Mouse (Mus musculus): ENCODE results near the gene Btnl1. TPM values are rescaled to one million over a fixed set of nuclear protein-coding genes. Genes with fewer than 3 reads are reported as not detected.

Btnl1 gene
- polyA plus RNA-seq, 1 experiment from 2014 or later: not detected

- peaks cover 24% of the 10 kb centered on the region for H3K27me3 ChIP-seq (replicated peaks; ENCODE audit: low read depth, poor library complexity, severe bottlenecking)
- 0 out of 2 replicates have a peak, but pooled peaks cover 2% of the 10 kb centered on the region for H3K9me3 ChIP-seq
- H3K4me3 ChIP-seq: peak overlapping the region; percentile 54
- 71% methylated on average over 7 of the region's 7 CpGs for WGBS
- H3K4me1 ChIP-seq: peaks cover 6% of the 10 kb centered on the region; the same call in 1 of the 2 replicates
- DNase-seq (ENCODE audit: low spot score): no peak
- H3K27ac ChIP-seq (replicated peaks): no peak overlapping the region
- H3K36me3 ChIP-seq (replicated peaks): no peaks in the 10 kb centered on the region
Measured at GRCm38 (mm10) chr17:34391507-34391906, 14.6 kb downstream of the Btnl1 start.

DNA sequence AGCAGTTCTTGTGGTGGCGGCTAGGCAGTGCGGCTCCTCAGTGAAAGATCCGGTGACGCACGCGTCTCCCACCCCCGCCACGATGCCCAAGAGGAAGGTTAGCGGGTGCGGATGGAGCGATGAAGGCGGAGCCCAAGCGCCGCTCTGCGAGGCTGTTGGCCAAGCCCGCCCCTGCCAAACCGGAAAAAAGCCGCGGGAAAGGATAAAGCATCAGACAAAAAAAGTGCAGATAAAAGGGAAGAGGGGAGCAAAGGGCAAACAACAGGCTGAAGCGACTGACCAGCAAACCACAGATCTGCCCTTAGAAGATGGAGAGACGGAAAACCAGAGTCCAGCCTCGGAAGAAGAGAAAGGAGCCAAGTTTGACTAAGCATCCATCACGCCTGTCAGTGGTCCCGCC lies 15.4 kb downstream of the Btnl1 start:
- Histone ChIP-seq H3K27me3 (replicated peaks; ENCODE audit: low read depth, poor library complexity, severe bottlenecking) (peaks cover 24% of the 10 kb centered on the region), H3K27ac (replicated peaks) (no peak overlapping the region), H3K36me3 (replicated peaks) (no peaks in the 10 kb centered on the region), H3K4me3 (peak overlapping the region; percentile 54), H3K4me1 (peaks cover 6% of the 10 kb centered on the region; the same call in 1 of the 2 replicates), H3K9me3 (0 out of 2 replicates have a peak, but pooled peaks cover 2% of the 10 kb centered on the region)
- peak; percentile 67 for DNase-seq (ENCODE audit: low spot score)
- WGBS: 5% methylated on average over 24 of the region's 24 CpGs

- H3K4me1 ChIP-seq: peaks cover 5% of the 10 kb centered on the region
- no peak overlapping the region for H3K27ac ChIP-seq (replicated peaks)
- DNase-seq (ENCODE audit: low spot score): no peak
- no peaks in the 10 kb centered on the region for H3K36me3 ChIP-seq (replicated peaks)
- 0 out of 2 replicates have a peak, but pooled peaks cover 2% of the 10 kb centered on the region for H3K9me3 ChIP-seq
- no peak overlapping the region for H3K4me3 ChIP-seq
- 71% methylated on average over 5 of the region's 5 CpGs for WGBS
- peaks cover 16% of the 10 kb centered on the region for H3K27me3 ChIP-seq (replicated peaks; ENCODE audit: low read depth, poor library complexity, severe bottlenecking)
Measured at GRCm38 (mm10) chr17:34397357-34397756, 20.4 kb downstream of the Btnl1 start.

DNA sequence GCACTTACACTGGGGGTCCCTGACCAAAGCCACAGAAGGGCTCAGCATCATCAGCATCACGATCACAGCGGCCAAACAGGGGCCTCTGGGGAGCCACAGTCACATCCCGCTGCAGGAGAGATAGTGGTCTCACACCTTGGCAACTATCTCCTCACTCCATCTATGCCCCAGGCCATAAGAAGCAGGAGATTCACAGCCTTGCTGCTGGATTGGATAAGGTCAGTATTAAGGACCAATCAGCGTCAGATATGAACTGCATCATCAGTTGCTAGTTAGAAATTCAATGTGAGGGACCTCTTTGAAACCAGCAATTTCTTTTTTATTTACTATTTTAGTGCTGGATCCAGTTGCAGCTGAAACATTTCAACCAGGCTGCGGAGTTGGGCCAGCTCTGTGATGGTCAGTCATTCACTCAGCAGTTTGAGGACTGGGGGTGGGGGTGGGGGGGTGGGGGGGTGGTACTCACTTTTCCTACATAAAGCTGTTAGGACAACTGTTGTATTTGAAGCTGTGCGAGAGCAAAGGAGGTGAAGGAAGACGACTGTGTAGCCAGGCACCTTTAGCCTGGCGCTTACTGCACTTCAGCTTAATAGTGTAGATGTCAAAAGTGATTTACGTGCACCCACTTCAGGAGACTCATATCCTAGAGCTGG lies 21.3 kb downstream of the Btnl1 start:
- Histone ChIP-seq H3K4me3 (peak overlapping the region; percentile 71), H3K27ac (replicated peaks) (peak overlapping the region; percentile 93; the same call in 1 of the 2 replicates), H3K9me3 (0 out of 2 replicates have a peak, but pooled peaks cover 2% of the 10 kb centered on the region), H3K4me1 (peaks cover 5% of the 10 kb centered on the region; the same call in 1 of the 2 replicates), H3K27me3 (replicated peaks; ENCODE audit: low read depth, poor library complexity, severe bottlenecking) (peaks cover 12% of the 10 kb centered on the region), H3K36me3 (replicated peaks) (no peaks in the 10 kb centered on the region)
- DNase-seq (ENCODE audit: low spot score): peak; percentile 37
- 11% methylated on average over 9 of the region's 9 CpGs for WGBS

DNA sequence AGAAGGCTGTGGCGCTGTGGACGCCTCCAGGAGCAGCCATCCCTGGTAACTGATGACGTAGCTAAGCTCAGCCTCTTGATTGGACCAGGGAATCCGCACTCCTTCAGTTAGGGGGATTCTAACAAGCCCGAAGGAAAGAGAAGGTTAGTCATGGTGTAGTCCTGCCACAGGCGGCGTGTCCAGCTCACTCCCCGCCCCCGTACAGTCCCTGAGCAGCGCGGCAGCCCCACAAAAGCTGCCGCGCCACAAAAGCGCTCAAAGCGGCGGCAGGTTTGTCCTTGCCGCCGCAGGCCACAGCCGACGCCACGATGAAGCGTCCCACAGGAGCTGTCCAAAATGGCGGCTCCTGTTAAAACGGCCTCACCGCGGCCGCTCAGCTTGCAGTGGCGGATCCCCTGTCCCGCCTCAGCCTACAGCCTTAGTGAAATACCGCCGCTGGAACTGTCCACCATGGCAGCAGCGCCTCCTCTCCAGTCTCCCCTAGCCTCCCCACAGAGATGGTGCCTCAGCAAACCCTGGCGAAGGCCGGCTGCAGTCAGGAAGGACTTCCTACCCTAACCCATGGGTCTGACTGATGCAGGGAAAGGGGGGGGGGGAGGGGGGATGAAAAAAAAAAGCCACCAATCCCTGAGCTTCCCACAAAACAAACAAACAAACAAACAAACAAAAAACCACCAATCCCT lies 21.9 kb downstream of the Btnl1 start, which contains the start of gene BC051142:
TSS of gene BC051142 (plus strand) at position 110 of the 683 bp plus-strand sequence.
- H3K27me3 ChIP-seq (replicated peaks; ENCODE audit: low read depth, poor library complexity, severe bottlenecking): peaks cover 11% of the 10 kb centered on the region
- WGBS: 6% methylated on average over 34 of the region's 34 CpGs
- H3K4me1 ChIP-seq: peaks cover 5% of the 10 kb centered on the region; the same call in 1 of the 2 replicates
- no peaks in the 10 kb centered on the region for H3K36me3 ChIP-seq (replicated peaks)
- peak; percentile 82 for DNase-seq (ENCODE audit: low spot score)
- H3K4me3 ChIP-seq: peak within 1 kb of the TSS; percentile 71
- peak within 1 kb of the TSS; percentile 93 for H3K27ac ChIP-seq (replicated peaks)
- no peaks in the 10 kb centered on the region for H3K9me3 ChIP-seq

GRCm38 (mm10) chr17:34399394-34399715 lies 22.4 kb downstream of the Btnl1 start:
- no peak for DNase-seq (ENCODE audit: low spot score)
- Histone ChIP-seq H3K9me3 (no peaks in the 10 kb centered on the region), H3K4me3 (peak overlapping the region; percentile 71), H3K27me3 (replicated peaks; ENCODE audit: low read depth, poor library complexity, severe bottlenecking) (peaks cover 11% of the 10 kb centered on the region), H3K36me3 (replicated peaks) (no peaks in the 10 kb centered on the region), H3K4me1 (peaks cover 5% of the 10 kb centered on the region; the same call in 1 of the 2 replicates), H3K27ac (replicated peaks) (peak overlapping the region; percentile 93)
- 50% methylated on average over 4 of the region's 4 CpGs for WGBS

- WGBS: 26% methylated on average over 6 of the region's 6 CpGs
- H3K9me3 ChIP-seq: no peaks in the 10 kb centered on the region
- H3K27ac ChIP-seq (replicated peaks): no peak overlapping the region
- H3K36me3 ChIP-seq (replicated peaks): no peaks in the 10 kb centered on the region
- no peaks in the 10 kb centered on the region for H3K4me1 ChIP-seq
- peak; percentile 68 for DNase-seq (ENCODE audit: low spot score)
- H3K4me3 ChIP-seq: no peak overlapping the region
- 0 out of 2 replicates have a peak, but pooled peaks cover 12% of the 10 kb centered on the region for H3K27me3 ChIP-seq (replicated peaks; ENCODE audit: low read depth, poor library complexity, severe bottlenecking)
Measured at GRCm38 (mm10) chr17:34411117-34411516, 34.2 kb downstream of the Btnl1 start.

DNA sequence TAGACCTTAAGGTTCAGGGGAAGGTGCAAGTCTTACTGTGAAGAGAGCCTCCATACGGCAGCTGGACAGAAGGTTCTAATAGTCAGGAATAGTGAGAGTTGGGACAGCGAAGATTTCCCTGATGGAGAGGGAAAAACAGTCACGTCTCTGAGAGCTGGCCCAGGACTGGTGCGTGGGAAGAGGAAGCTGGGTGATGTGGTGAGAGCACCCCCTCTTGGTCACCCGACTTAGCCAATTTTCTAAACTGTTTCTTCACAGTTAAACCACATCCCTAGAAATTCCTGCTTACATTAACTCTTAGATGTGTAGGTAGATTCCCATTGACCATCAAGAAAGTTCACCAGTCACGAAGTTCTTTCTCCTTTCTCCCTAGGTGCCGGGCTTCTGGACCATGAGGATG lies 43.1 kb downstream of the Btnl1 start:
- H3K4me3 ChIP-seq: no peak overlapping the region
- no peaks in the 10 kb centered on the region for H3K4me1 ChIP-seq
- no peaks in the 10 kb centered on the region for H3K9me3 ChIP-seq
- H3K27me3 ChIP-seq (replicated peaks; ENCODE audit: low read depth, poor library complexity, severe bottlenecking): no peaks in the 10 kb centered on the region
- no peak overlapping the region for H3K27ac ChIP-seq (replicated peaks)
- no peaks in the 10 kb centered on the region for H3K36me3 ChIP-seq (replicated peaks)
- no peak for DNase-seq (ENCODE audit: low spot score)
- 74% methylated on average over 7 of the region's 7 CpGs for WGBS

DNA sequence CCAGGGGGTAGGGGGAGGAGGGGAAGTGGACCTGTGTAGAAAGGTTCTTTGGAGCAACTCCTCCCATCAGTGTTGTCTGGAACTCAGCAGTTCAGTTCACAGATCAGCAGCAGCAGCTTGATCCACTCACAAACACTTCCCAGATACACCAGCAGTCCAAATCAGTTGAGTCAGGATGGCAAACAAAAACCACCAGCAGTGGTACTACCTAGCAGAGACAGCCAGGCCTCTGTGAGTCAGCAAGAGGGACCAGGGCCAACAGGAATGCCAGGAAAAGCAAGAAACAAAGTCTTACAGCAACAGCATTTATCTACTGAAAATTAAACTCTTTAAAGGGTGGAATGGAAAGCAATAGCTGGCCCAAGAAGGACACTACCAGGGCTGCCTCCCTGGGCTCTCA lies 50.7 kb downstream of the Btnl1 start:
- Histone ChIP-seq H3K4me1 (no peaks in the 10 kb centered on the region), H3K4me3 (no peak overlapping the region), H3K27ac (replicated peaks) (no peak overlapping the region), H3K36me3 (replicated peaks) (no peaks in the 10 kb centered on the region), H3K9me3 (no peaks in the 10 kb centered on the region), H3K27me3 (replicated peaks; ENCODE audit: low read depth, poor library complexity, severe bottlenecking) (no peaks in the 10 kb centered on the region)
- DNase-seq (ENCODE audit: low spot score): no peak

Other genes starting within 250 kb of the Btnl1 start
- 0.17 and 0.28 TPM in 2 replicates for gene H2-DMb2, start 233.8 kb upstream of the Btnl1 start, polyA plus RNA-seq (2016; fragmentation: Nextera tagmentation; extraction: Ambion mirVana)
- gene H2-DMb1, start 224.1 kb upstream of the Btnl1 start, polyA plus RNA-seq (2016; fragmentation: Nextera tagmentation; extraction: Ambion mirVana): 0.52 and 0.55 TPM in 2 replicates
- gene Tap1, start 189.6 kb upstream of the Btnl1 start, polyA plus RNA-seq (2016; fragmentation: Nextera tagmentation; extraction: Ambion mirVana): 2.8 and 2.9 TPM in 2 replicates
- gene Psmb9, start 189.4 kb upstream of the Btnl1 start, polyA plus RNA-seq (2016; fragmentation: Nextera tagmentation; extraction: Ambion mirVana): 0.57 and 0.93 TPM in 2 replicates
- 1.3 and 1.7 TPM in 2 replicates for gene Psmb8, start 179.4 kb upstream of the Btnl1 start, polyA plus RNA-seq (2016; fragmentation: Nextera tagmentation; extraction: Ambion mirVana)
- gene Tap2, start 173.6 kb upstream of the Btnl1 start, polyA plus RNA-seq (2016; fragmentation: Nextera tagmentation; extraction: Ambion mirVana): 0.56 and 1.1 TPM in 2 replicates
- not detected in 2 replicates for gene H2-Ob, start 138.2 kb upstream of the Btnl1 start, polyA plus RNA-seq (2016; fragmentation: Nextera tagmentation; extraction: Ambion mirVana)
- gene H2-Ab1, start 119.4 kb upstream of the Btnl1 start, polyA plus RNA-seq (2016; fragmentation: Nextera tagmentation; extraction: Ambion mirVana): 5.5 and 7.2 TPM in 2 replicates
- not detected in 2 replicates for gene H2-Aa, start 89.3 kb upstream of the Btnl1 start, polyA plus RNA-seq (2016; fragmentation: Nextera tagmentation; extraction: Ambion mirVana)
- 1.2 and 1.3 TPM in 2 replicates for gene H2-Eb1, start 71.3 kb upstream of the Btnl1 start, polyA plus RNA-seq (2016; fragmentation: Nextera tagmentation; extraction: Ambion mirVana)
- 0.04 TPM in 1 of 2 replicates, not detected in the other for gene H2-Eb2, start 51.5 kb upstream of the Btnl1 start, polyA plus RNA-seq (2016; fragmentation: Nextera tagmentation; extraction: Ambion mirVana)
- 0.08 TPM in 1 of 2 replicates, not detected in the other for gene Btnl2, start 22.3 kb upstream of the Btnl1 start, polyA plus RNA-seq (2016; fragmentation: Nextera tagmentation; extraction: Ambion mirVana)
- gene BC051142, start 21.7 kb downstream of the Btnl1 start, polyA plus RNA-seq (2016; fragmentation: Nextera tagmentation; extraction: Ambion mirVana): 0.88 and 1.4 TPM in 2 replicates
- gene Btnl4, start 100.2 kb downstream of the Btnl1 start, polyA plus RNA-seq (2016; fragmentation: Nextera tagmentation; extraction: Ambion mirVana): not detected in 2 replicates
- gene Btnl6, start 140.2 kb downstream of the Btnl1 start, polyA plus RNA-seq (2016; fragmentation: Nextera tagmentation; extraction: Ambion mirVana): not detected in 2 replicates
- 5.4 and 6.6 TPM in 2 replicates for gene Notch4, start 187.1 kb downstream of the Btnl1 start, polyA plus RNA-seq (2016; fragmentation: Nextera tagmentation; extraction: Ambion mirVana)
- 9.4 and 10.1 TPM in 2 replicates for gene Gpsm3, start 212.7 kb downstream of the Btnl1 start, polyA plus RNA-seq (2016; fragmentation: Nextera tagmentation; extraction: Ambion mirVana)
- 18.2 and 19.5 TPM in 2 replicates for gene Pbx2, start 214.1 kb downstream of the Btnl1 start, polyA plus RNA-seq (2016; fragmentation: Nextera tagmentation; extraction: Ambion mirVana)
- gene Ager, start 220.7 kb downstream of the Btnl1 start, polyA plus RNA-seq (2016; fragmentation: Nextera tagmentation; extraction: Ambion mirVana): 2.6 and 3.6 TPM in 2 replicates
- 165 and 172 TPM in 2 replicates for gene Rnf5, start 226.6 kb downstream of the Btnl1 start, polyA plus RNA-seq (2016; fragmentation: Nextera tagmentation; extraction: Ambion mirVana)
- 51.3 and 56.1 TPM in 2 replicates for gene Agpat1, start 227.1 kb downstream of the Btnl1 start, polyA plus RNA-seq (2016; fragmentation: Nextera tagmentation; extraction: Ambion mirVana)
- gene Egfl8, start 238.8 kb downstream of the Btnl1 start, polyA plus RNA-seq (2016; fragmentation: Nextera tagmentation; extraction: Ambion mirVana): 4.0 and 4.2 TPM in 2 replicates